Mouse (Mus musculus) brain, embryonic 14.5 days (tissue): Measurements from ENCODE around the gene Tbx5. TPM values are rescaled to one million over a fixed set of nuclear protein-coding genes. Genes with fewer than 3 reads are reported as not detected.

Experiments used
- DNase-seq: peaks from one replicate; pipeline ENCODE4 v3.0.0-alpha.2; 2011; ENCODE audit warnings: low read depth
- CTCF ChIP-seq: fragments of 200-500 bp; IDR thresholded peaks from 2 replicates; pipeline ENCODE4 v1.5.1; 2012; ENCODE audit warnings: inconsistent platforms, mild to moderate bottlenecking, moderate library complexity, borderline replicate concordance; ENCODE audit not compliant: insufficient read depth, insufficient read length; ENCODE audit errors: extremely low read depth
- POLR2A ChIP-seq: fragments of 200-500 bp; IDR thresholded peaks from 2 replicates; pipeline ENCODE4 v1.6.1; 2012; ENCODE audit warnings: mild to moderate bottlenecking, inconsistent platforms, borderline replicate concordance; ENCODE audit not compliant: poor library complexity, insufficient read depth, insufficient read length, severe bottlenecking; ENCODE audit errors: extremely low read depth
- polyA plus RNA-seq: library from polyadenylated mRNA; depleted of rRNA; stranded (reverse); fragments of >200 nt; gene quantifications from 2 replicates; pipeline ENCODE4 v1.2.3, GENCODE M21; 2012

Tbx5 gene
- polyA plus RNA-seq, 1 experiment = 0.05 TPM

DNA sequence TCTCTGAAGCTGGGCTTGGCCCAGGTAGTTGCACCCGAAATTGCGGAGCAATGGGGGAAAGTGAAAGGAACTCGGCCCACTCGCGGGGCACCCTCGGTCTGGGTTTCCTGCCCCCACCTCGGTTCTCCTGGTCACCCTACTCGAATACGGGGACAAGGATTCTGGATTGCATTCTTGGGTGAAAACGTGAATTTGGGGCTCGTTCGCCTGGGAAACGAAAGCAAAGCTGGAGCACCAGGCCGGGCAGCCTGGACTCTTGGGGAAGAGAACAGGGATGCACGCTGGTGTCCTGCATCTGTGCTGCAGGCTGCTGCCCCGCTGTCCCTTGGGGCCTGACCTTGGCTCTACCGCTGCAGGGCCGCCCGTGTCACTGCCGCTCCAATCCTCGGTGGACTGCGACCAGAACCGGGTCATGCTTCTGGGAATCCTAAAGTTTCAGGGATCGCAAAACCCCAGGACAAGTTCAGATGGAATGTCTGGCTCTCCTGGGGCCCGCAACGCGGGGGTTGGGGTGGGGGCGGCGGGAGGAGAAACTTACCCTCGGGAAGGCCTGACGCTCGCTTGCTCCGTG is 1.2 kb upstream of the Tbx5 start:
- no peak for TF ChIP-seq CTCF
- TF ChIP-seq POLR2A = no peak
- peak; percentile 20 for DNase-seq

DNA sequence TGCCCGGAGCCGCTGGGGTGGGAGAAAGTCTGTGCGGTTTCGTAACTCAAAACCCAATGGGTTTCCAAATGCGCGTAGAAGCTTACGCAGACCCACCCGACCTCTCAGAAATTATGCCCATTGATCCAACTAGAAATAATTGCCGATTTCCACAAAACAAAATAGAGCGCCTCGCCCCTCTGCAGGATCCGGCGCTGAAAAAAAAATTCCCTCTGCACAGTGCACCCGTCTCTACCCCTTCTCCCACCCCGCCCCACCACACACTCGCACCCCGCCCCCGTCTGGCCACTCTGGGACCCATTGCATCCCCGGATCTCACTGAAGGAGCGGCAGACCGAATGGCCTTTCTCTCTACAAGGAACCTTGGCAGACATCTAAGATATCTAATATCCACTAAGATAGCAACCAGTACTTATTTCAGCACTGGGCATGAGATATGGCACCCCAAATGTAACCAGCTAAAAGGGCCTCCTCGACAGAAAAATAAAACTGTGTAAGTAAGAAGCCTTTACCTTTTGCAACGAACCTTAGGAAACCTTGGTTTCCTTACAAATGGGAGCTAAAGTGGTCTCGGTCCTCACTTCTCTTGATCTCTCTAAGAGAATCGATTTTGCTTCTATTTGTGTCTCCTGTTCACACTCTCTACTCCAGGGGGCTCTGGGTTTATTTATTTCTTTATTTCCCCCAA is 533 bp upstream of the Tbx5 start:
- peak; percentile 27 for DNase-seq
- no peak for TF ChIP-seq POLR2A
- no peak for TF ChIP-seq CTCF

DNA sequence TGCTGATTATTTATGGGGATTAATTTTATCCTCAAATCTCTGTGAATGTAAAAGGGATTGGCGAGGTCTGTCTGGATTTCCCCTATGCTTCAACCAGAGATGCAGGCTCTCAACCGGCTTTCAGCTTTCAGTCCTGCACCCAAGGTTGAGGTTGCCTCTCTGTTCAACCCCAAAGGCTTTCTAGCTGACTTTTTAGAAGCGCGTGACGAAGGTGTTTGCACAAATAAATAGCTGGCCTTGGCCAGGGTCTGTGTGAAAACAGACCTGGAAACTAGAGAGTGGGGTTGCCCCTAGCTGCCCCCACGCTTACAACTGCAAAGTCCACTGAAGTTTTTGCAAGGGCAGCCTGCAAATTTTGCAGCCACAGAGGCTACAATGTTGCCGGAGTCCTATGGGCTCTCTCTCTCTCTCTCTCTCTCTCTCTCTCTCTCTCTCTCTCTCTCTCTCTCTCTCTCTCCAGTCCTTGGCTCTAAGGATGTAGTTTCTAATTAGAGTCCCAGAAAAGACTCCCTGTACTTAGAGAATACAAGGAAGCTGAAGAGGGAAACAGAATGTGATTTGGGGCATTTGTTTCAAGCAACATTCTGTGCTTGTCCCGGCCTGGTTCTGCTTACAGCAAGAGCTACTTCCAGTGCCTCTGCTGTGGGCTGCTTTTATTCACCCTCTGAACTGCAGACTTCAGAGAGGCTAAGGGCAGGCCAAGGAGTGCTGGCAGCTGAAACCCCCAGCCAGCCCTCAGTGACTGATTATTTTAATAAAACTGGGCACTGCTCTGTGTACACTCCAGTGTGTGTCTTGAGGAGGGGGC is 959 bp downstream of the Tbx5 start:
- peak; percentile 14 for DNase-seq
- TF ChIP-seq POLR2A (no peak), CTCF (no peak)

GRCm38 (mm10) chr5:119834031-119834403 is 1.5 kb downstream of the Tbx5 start:
- DNase-seq = no peak
- TF ChIP-seq CTCF (no peak), POLR2A (no peak)

DNA sequence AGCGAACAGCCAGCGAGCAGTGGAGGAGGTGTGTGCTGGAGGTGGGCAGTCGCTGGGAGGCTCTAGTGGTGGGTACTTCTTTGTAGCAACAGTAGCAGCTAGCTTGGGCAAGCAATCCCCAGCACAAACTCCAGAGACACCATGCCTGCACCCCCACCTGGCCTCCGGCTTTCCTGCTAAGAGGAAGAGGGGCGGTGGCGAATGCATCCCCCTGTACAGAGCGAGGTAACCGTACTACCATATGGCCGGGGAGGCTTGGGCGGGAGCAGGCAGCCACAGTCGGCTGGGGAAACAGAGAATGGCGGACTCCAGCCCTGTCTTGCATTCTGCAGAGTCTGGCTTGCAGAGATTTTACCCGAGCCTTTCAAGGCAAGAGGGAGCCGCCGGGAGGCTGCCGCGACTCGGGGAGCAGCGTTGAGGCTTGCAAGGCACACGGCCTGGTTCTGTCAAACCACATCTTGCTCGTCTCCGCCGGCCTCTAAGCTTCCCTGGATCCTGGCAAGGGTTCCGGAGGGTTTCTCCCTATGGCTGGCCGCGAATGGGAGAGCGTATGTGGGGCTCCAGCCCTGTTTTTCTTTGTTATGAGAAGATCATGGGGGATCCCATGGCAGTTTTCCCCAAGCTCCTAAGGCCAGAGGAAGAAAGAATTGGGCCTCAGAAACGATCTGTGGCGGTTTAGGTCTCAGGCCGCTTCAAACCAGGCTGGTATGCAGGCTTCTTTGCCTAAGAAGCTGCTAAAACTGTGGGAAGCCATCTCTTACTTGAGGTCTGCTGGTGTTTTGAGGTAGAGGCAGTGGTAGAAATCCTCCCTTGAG is 2.8 kb downstream of the Tbx5 start:
- peak; percentile 47 for DNase-seq
- TF ChIP-seq POLR2A (no peak), CTCF (no peak)

DNA sequence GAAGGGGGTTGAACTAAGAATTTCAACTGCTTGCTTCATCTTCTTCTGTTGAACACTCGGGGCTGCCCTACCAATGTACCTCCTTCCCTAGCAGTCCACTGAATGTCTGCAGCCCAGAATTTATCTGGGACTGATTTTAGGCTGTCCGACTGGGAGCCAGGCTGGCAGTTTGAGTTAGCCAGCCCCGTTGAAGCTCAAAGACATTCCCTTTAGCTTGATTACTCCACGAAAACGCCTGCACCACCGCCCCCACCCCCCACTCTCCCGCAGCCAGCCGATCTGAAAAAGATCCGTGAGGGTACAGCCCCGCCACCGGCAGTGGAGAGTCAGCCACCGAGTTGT is 3.4 kb downstream of the Tbx5 start:
- TF ChIP-seq CTCF (no peak), POLR2A (no peak)
- peak; percentile 28 for DNase-seq

GRCm38 (mm10) chr5:119836618-119837305 is 4.3 kb downstream of the Tbx5 start:
- TF ChIP-seq POLR2A = no peak
- no peak for TF ChIP-seq CTCF
- peak; percentile 18 for DNase-seq

- TF ChIP-seq CTCF = no peak
- TF ChIP-seq POLR2A = no peak
- DNase-seq = peak; percentile 10
Measured at GRCm38 (mm10) chr5:119837306-119837675, 4.8 kb downstream of the Tbx5 start.

GRCm38 (mm10) chr5:119837861-119838260 is 5.4 kb downstream of the Tbx5 start:
- peak; percentile 19 for DNase-seq
- no peak for TF ChIP-seq POLR2A
- no peak for TF ChIP-seq CTCF

GRCm38 (mm10) chr5:119838441-119838840 is 6.0 kb downstream of the Tbx5 start:
- TF ChIP-seq CTCF (no peak), POLR2A (no peak)
- DNase-seq = peak; percentile 14
